Mouse (Mus musculus): ENCODE data around the gene Gucy1b2. TPM values are rescaled to one million over a fixed set of nuclear protein-coding genes. Genes with fewer than 3 reads are reported as not detected.

The Gucy1b2 gene
- polyA plus RNA-seq (2015; fragmentation: Nextera tagmentation; extraction: Ambion mirVana), result not detected in 2 replicates

GRCm38 (mm10) chr14:62456239-62456747 is at the start of gene Gucy1b2:
Gucy1b2 (minus strand) TSS chr14:62456289.
- WGBS, result 77% methylated on average over 9 of the region's 9 CpGs
- H3K36me3 ChIP-seq (ENCODE audit: insufficient read depth, low read length), result no peaks in the 10 kb centered on the region
- H3K27me3 ChIP-seq (ENCODE audit: insufficient read depth, low read length), result no peaks in the 10 kb centered on the region
- no peak for ATAC-seq (ENCODE audit: low FRiP score, low TSS enrichment)
- H3K4me1 ChIP-seq (ENCODE audit: insufficient read depth, low read length), result no peaks in the 10 kb centered on the region
- H3K9ac ChIP-seq (replicated peaks; ENCODE audit: low read length), result no peak within 1 kb of the TSS
- no peak within 1 kb of the TSS for H3K27ac ChIP-seq (ENCODE audit: low read length)
- peak within 1 kb of the TSS; percentile 44 for H3K4me2 ChIP-seq (replicated peaks; ENCODE audit: low read depth, low read length)
- H3K9me3 ChIP-seq (ENCODE audit: low read length), result no peaks in the 10 kb centered on the region
- no peak within 1 kb of the TSS for H3K4me3 ChIP-seq (ENCODE audit: low read length)

- no peak overlapping the region for H3K4me2 ChIP-seq (replicated peaks; ENCODE audit: low read depth, low read length)
- H3K9me3 ChIP-seq (ENCODE audit: low read length), result no peaks in the 10 kb centered on the region
- H3K27ac ChIP-seq (ENCODE audit: low read length), result no peak overlapping the region
- H3K27me3 ChIP-seq (ENCODE audit: insufficient read depth, low read length), result no peaks in the 10 kb centered on the region
- no peak overlapping the region for H3K9ac ChIP-seq (replicated peaks; ENCODE audit: low read length)
- no peak overlapping the region for H3K4me3 ChIP-seq (ENCODE audit: low read length)
- no peak for ATAC-seq (ENCODE audit: low FRiP score, low TSS enrichment)
- 80% methylated on average over 7 of the region's 7 CpGs for WGBS
- no peaks in the 10 kb centered on the region for H3K36me3 ChIP-seq (ENCODE audit: insufficient read depth, low read length)
- H3K4me1 ChIP-seq (ENCODE audit: insufficient read depth, low read length), result no peaks in the 10 kb centered on the region
These were observed 41.3 kb upstream of the Gucy1b2 start for GRCm38 (mm10) chr14:62497391-62497790.

- Histone ChIP-seq H3K9me3 (ENCODE audit: low read length) (no peaks in the 10 kb centered on the region), H3K27me3 (ENCODE audit: insufficient read depth, low read length) (no peaks in the 10 kb centered on the region), H3K4me3 (ENCODE audit: low read length) (no peak overlapping the region), H3K36me3 (ENCODE audit: insufficient read depth, low read length) (no peaks in the 10 kb centered on the region), H3K4me2 (replicated peaks; ENCODE audit: low read depth, low read length) (no peak overlapping the region), H3K4me1 (ENCODE audit: insufficient read depth, low read length) (no peaks in the 10 kb centered on the region), H3K27ac (ENCODE audit: low read length) (no peak overlapping the region), H3K9ac (replicated peaks; ENCODE audit: low read length) (no peak overlapping the region)
- ATAC-seq (ENCODE audit: low FRiP score, low TSS enrichment), result no peak
- 40% methylated on average over 1 of the region's 1 CpGs for WGBS
These were observed 40.4 kb upstream of the Gucy1b2 start for GRCm38 (mm10) chr14:62496501-62496900.

- no peaks in the 10 kb centered on the region for H3K36me3 ChIP-seq (ENCODE audit: insufficient read depth, low read length)
- 80% methylated on average over 5 of the region's 5 CpGs for WGBS
- H3K4me2 ChIP-seq (replicated peaks; ENCODE audit: low read depth, low read length), result no peak overlapping the region
- no peak overlapping the region for H3K27ac ChIP-seq (ENCODE audit: low read length)
- H3K4me1 ChIP-seq (ENCODE audit: insufficient read depth, low read length), result no peaks in the 10 kb centered on the region
- H3K4me3 ChIP-seq (ENCODE audit: low read length), result no peak overlapping the region
- no peak for ATAC-seq (ENCODE audit: low FRiP score, low TSS enrichment)
- H3K27me3 ChIP-seq (ENCODE audit: insufficient read depth, low read length), result no peaks in the 10 kb centered on the region
- no peak overlapping the region for H3K9ac ChIP-seq (replicated peaks; ENCODE audit: low read length)
- H3K9me3 ChIP-seq (ENCODE audit: low read length), result no peaks in the 10 kb centered on the region
These were observed 37.4 kb upstream of the Gucy1b2 start for GRCm38 (mm10) chr14:62493456-62493855.

GRCm38 (mm10) chr14:62492196-62492850 is 36.2 kb upstream of the Gucy1b2 start:
- H3K9ac ChIP-seq (replicated peaks; ENCODE audit: low read length), result no peak overlapping the region
- H3K27ac ChIP-seq (ENCODE audit: low read length), result no peak overlapping the region
- no peaks in the 10 kb centered on the region for H3K27me3 ChIP-seq (ENCODE audit: insufficient read depth, low read length)
- no peak overlapping the region for H3K4me3 ChIP-seq (ENCODE audit: low read length)
- H3K36me3 ChIP-seq (ENCODE audit: insufficient read depth, low read length), result no peaks in the 10 kb centered on the region
- 31% methylated on average over 16 of the region's 16 CpGs for WGBS
- H3K4me1 ChIP-seq (ENCODE audit: insufficient read depth, low read length), result no peaks in the 10 kb centered on the region
- peak; percentile 57; the same call in 1 of the 2 replicates for ATAC-seq (ENCODE audit: low FRiP score, low TSS enrichment)
- no peaks in the 10 kb centered on the region for H3K9me3 ChIP-seq (ENCODE audit: low read length)
- H3K4me2 ChIP-seq (replicated peaks; ENCODE audit: low read depth, low read length), result no peak overlapping the region

- no peak for ATAC-seq (ENCODE audit: low FRiP score, low TSS enrichment)
- H3K36me3 ChIP-seq (ENCODE audit: insufficient read depth, low read length), result no peaks in the 10 kb centered on the region
- no peak overlapping the region for H3K9ac ChIP-seq (replicated peaks; ENCODE audit: low read length)
- H3K4me1 ChIP-seq (ENCODE audit: insufficient read depth, low read length), result no peaks in the 10 kb centered on the region
- H3K9me3 ChIP-seq (ENCODE audit: low read length), result no peaks in the 10 kb centered on the region
- no peaks in the 10 kb centered on the region for H3K27me3 ChIP-seq (ENCODE audit: insufficient read depth, low read length)
- H3K4me3 ChIP-seq (ENCODE audit: low read length), result no peak overlapping the region
- H3K4me2 ChIP-seq (replicated peaks; ENCODE audit: low read depth, low read length), result no peak overlapping the region
- no peak overlapping the region for H3K27ac ChIP-seq (ENCODE audit: low read length)
- 89% methylated on average over 7 of the region's 7 CpGs for WGBS
These were observed 32.2 kb upstream of the Gucy1b2 start for GRCm38 (mm10) chr14:62488270-62488669.

DNA sequence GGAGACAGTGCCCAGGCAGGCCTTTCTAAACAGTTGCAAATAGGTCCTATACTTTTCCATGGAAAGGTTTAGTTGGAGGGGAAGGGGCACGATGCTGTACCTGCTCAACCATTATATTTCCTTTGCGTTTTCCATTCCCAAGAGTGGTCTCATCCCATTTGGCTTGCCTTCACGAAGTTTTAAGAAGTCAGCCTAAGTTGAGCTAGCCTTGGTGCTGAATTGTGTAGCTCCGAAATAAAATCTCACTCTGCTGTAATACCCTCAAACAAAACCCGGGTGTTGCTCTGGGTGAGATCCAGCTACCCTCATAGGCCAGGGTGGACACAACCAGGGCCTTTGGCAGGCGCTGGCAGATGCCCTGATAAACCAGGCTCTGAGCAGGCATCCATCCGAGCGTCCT is 25.3 kb upstream of the Gucy1b2 start:
- Histone ChIP-seq H3K4me2 (replicated peaks; ENCODE audit: low read depth, low read length) (no peak overlapping the region), H3K4me1 (ENCODE audit: insufficient read depth, low read length) (no peaks in the 10 kb centered on the region), H3K9ac (replicated peaks; ENCODE audit: low read length) (no peak overlapping the region), H3K4me3 (ENCODE audit: low read length) (no peak overlapping the region), H3K27me3 (ENCODE audit: insufficient read depth, low read length) (no peaks in the 10 kb centered on the region), H3K36me3 (ENCODE audit: insufficient read depth, low read length) (no peaks in the 10 kb centered on the region), H3K9me3 (ENCODE audit: low read length) (no peaks in the 10 kb centered on the region), H3K27ac (ENCODE audit: low read length) (no peak overlapping the region)
- WGBS, result 40% methylated on average over 8 of the region's 8 CpGs
- no peak for ATAC-seq (ENCODE audit: low FRiP score, low TSS enrichment)

GRCm38 (mm10) chr14:62479395-62479794 is 23.3 kb upstream of the Gucy1b2 start:
- no peak overlapping the region for H3K4me3 ChIP-seq (ENCODE audit: low read length)
- H3K4me1 ChIP-seq (ENCODE audit: insufficient read depth, low read length), result no peaks in the 10 kb centered on the region
- WGBS, result 43% methylated on average over 6 of the region's 6 CpGs
- no peak for ATAC-seq (ENCODE audit: low FRiP score, low TSS enrichment)
- H3K27ac ChIP-seq (ENCODE audit: low read length), result no peak overlapping the region
- no peaks in the 10 kb centered on the region for H3K36me3 ChIP-seq (ENCODE audit: insufficient read depth, low read length)
- H3K9me3 ChIP-seq (ENCODE audit: low read length), result no peaks in the 10 kb centered on the region
- H3K9ac ChIP-seq (replicated peaks; ENCODE audit: low read length), result no peak overlapping the region
- no peaks in the 10 kb centered on the region for H3K27me3 ChIP-seq (ENCODE audit: insufficient read depth, low read length)
- no peak overlapping the region for H3K4me2 ChIP-seq (replicated peaks; ENCODE audit: low read depth, low read length)

GRCm38 (mm10) chr14:62474481-62474880 is 18.4 kb upstream of the Gucy1b2 start:
- Histone ChIP-seq H3K9ac (replicated peaks; ENCODE audit: low read length) (no peak overlapping the region), H3K36me3 (ENCODE audit: insufficient read depth, low read length) (no peaks in the 10 kb centered on the region), H3K4me1 (ENCODE audit: insufficient read depth, low read length) (no peaks in the 10 kb centered on the region), H3K27ac (ENCODE audit: low read length) (no peak overlapping the region), H3K9me3 (ENCODE audit: low read length) (no peaks in the 10 kb centered on the region), H3K4me3 (ENCODE audit: low read length) (no peak overlapping the region), H3K27me3 (ENCODE audit: insufficient read depth, low read length) (no peaks in the 10 kb centered on the region), H3K4me2 (replicated peaks; ENCODE audit: low read depth, low read length) (no peak overlapping the region)
- ATAC-seq (ENCODE audit: low FRiP score, low TSS enrichment), result no peak
- 50% methylated on average over 1 of the region's 1 CpGs for WGBS

DNA sequence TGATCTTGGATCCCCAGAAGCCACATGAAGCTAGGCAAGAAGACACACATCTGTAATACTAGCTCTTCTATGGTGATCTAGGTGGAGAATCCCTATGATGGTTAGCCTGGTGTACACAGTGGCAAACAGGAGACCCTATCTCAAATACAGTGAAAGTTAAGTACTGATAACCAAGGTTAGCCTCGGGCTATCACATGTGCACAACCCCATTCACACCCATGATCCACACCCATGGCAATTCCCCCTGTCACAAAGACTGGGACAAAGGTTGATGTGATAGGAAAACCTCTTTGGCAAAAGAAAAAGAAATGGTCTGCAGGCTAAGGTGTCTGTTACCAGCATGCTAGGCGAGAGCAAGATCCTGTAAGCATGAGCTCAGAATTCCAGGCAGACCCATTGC is 16.0 kb upstream of the Gucy1b2 start:
- no peaks in the 10 kb centered on the region for H3K27me3 ChIP-seq (ENCODE audit: insufficient read depth, low read length)
- H3K9ac ChIP-seq (replicated peaks; ENCODE audit: low read length), result no peak overlapping the region
- ATAC-seq (ENCODE audit: low FRiP score, low TSS enrichment), result no peak
- WGBS, result 93% methylated on average over 2 of the region's 2 CpGs
- no peak overlapping the region for H3K4me3 ChIP-seq (ENCODE audit: low read length)
- no peak overlapping the region for H3K4me2 ChIP-seq (replicated peaks; ENCODE audit: low read depth, low read length)
- no peak overlapping the region for H3K27ac ChIP-seq (ENCODE audit: low read length)
- H3K36me3 ChIP-seq (ENCODE audit: insufficient read depth, low read length), result no peaks in the 10 kb centered on the region
- no peaks in the 10 kb centered on the region for H3K9me3 ChIP-seq (ENCODE audit: low read length)
- H3K4me1 ChIP-seq (ENCODE audit: insufficient read depth, low read length), result no peaks in the 10 kb centered on the region
